Mouse (Mus musculus) intestine, postnatal 0 days (tissue): ENCODE measurements at regions not wholly inside any gene's neighbourhood (a gene's known extent, or its start where the extent isn't known, plus 50 kb on each side); places are given as distances from the start of the nearest gene placed in this dataset.

Experiments
- ATAC-seq: fragments of 200-750 bp; cut with Nextera tagmentation; 2 replicates; pipeline ENCODE4 v1.8.0; 2017; ENCODE audit warnings: mild to moderate bottlenecking, moderate TSS enrichment, moderate library complexity
- H3K27ac ChIP-seq: fragments of 300-500 bp; sonication (generic); 2 replicates; pipeline ENCODE4 v1.5.1; 2014; ENCODE audit warnings: mild to moderate bottlenecking, low read depth, low read length, moderate library complexity
- H3K27me3 ChIP-seq: fragments of 300-500 bp; sonication (generic); replicated peaks from 2 replicates; pipeline ENCODE4 v1.6.1; 2014; ENCODE audit warnings: low read length, mixed read lengths; ENCODE audit not compliant: control insufficient read depth, insufficient read depth
- H3K36me3 ChIP-seq: fragments of 300-500 bp; sonication (generic); 2 replicates; pipeline ENCODE4 v1.6.1; 2014; ENCODE audit warnings: mild to moderate bottlenecking, moderate library complexity; ENCODE audit not compliant: control insufficient read depth, insufficient read depth
- H3K4me1 ChIP-seq: fragments of 300-500 bp; sonication (generic); replicated peaks from 2 replicates; pipeline ENCODE4 v1.6.1; 2014; ENCODE audit warnings: antibody characterized with exemption, low read length, mixed read lengths; ENCODE audit not compliant: control insufficient read depth, insufficient read depth
- H3K4me2 ChIP-seq: fragments of 300-500 bp; sonication (generic); replicated peaks from 2 replicates; pipeline ENCODE4 v1.6.1; 2014; ENCODE audit warnings: low read depth, mild to moderate bottlenecking, moderate library complexity
- H3K4me3 ChIP-seq: fragments of 300-500 bp; sonication (generic); 2 replicates; pipeline ENCODE4 v1.5.1; 2014; ENCODE audit warnings: low read depth, low read length
- H3K9ac ChIP-seq: fragments of 300-500 bp; sonication (generic); 2 replicates; pipeline ENCODE4 v1.6.1; 2014; ENCODE audit warnings: mild to moderate bottlenecking, low read depth, low read length
- H3K9me3 ChIP-seq: fragments of 300-500 bp; sonication (generic); 2 replicates; pipeline ENCODE4 v1.6.1; 2016; ENCODE audit warnings: mixed run types; ENCODE audit not compliant: control insufficient read depth
- CTCF ChIP-seq: sonication (generic); IDR thresholded peaks from 2 replicates; pipeline ENCODE4 v1.5.1; 2016; ENCODE audit warnings: low read depth, mild to moderate bottlenecking, control low read depth, antibody characterized with exemption, moderate library complexity
- WGBS: fragments of 180-500 bp; shearing (Covaris S2); extraction: QIAGEN DNeasy Blood & Tissue Kit; methylation state at CpG from one replicate; pipeline ENCODE4 v1.1.7; 2014; 5-methylcytosine and 5-hydroxymethylcytosine counted together

DNA sequence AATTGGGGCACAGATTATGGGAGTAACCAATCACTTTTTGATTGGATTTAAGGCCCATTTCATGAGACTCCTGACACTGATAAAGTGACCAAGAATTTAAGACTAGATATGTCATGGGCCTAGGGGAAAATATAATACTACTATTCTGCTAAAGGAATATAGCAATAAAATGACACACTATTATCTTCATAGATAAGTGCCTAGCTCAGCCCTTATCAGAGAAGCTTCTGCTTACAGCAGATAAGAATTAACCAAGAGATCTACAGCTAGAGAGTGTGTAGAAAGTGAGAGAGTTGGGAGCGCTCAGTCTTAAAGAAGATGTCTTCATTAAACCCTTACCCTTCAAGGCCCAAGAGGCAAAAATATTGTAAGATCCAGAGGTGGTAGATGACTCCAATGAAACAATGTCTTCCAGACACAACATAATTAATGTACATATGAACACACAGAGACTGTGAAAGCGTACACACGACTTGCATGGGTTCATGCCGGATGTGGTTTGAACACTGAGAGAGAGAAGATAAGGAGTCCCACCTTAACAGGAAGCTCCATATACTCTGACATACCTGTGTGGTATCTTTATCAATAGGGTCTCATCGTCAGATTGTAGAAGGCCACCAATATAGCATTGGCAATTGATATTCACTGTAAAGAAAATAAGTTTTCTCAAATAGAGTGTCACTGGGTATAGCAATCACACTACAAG lies 252.1 kb downstream of the Gsdmc2 start:
- no peaks in the 10 kb centered on the region for H3K36me3 ChIP-seq
- H3K4me1 ChIP-seq = no peaks in the 10 kb centered on the region
- H3K4me3 ChIP-seq = no peak overlapping the region
- no peak for ATAC-seq
- H3K9ac ChIP-seq = no peak overlapping the region
- TF ChIP-seq CTCF = no peak
- no peaks in the 10 kb centered on the region for H3K9me3 ChIP-seq
- no peaks in the 10 kb centered on the region for H3K27me3 ChIP-seq
- WGBS = 91% methylated on average over 5 of the region's 5 CpGs
- no peak overlapping the region for H3K4me2 ChIP-seq
- H3K27ac ChIP-seq = no peak overlapping the region

DNA sequence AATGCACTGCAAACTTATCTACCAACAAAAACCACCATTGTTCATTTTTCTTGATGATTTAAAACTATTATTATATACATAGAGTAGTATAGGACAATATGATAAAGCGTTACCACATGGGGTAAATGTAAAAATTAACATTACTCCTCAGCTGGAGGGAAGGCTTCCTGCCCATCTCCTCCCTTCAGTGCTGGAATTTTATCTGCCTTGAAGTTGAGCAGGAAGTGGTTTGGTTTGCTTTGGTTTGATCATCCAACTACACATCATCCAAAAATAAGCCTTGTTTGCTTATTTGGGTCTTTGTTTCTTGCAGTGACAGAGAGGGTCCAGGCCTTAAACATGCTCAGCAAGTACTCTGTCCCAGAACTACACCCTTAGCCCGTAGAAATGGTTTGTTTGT lies 285.7 kb downstream of the Gsdmc2 start:
- 77% methylated on average over 2 of the region's 2 CpGs for WGBS

DNA sequence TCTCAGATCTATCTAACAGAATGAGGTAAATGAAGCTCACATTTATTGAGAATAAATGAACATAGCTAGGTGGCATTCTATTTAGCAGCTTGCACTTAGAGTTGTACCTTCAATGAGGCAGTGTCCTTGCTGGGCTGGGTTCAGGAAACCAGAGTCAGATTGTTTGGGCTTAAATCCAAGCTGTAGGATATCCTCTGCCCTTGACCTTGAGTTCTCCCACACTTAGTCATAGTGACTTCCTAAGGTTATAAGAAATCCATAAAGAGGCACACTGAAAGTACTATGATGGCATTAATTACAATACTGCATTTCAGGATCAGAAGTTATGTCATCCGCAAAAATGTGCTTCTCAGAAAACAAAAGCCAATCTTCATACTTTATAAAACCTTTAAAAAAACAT lies 286.3 kb downstream of the Gsdmc2 start:
- H3K4me2 ChIP-seq = no peak overlapping the region
- TF ChIP-seq CTCF = no peak
- H3K27ac ChIP-seq = no peak overlapping the region
- no peak overlapping the region for H3K4me3 ChIP-seq
- no peak for ATAC-seq
- H3K9ac ChIP-seq = no peak overlapping the region
- no peaks in the 10 kb centered on the region for H3K9me3 ChIP-seq
- H3K4me1 ChIP-seq = no peaks in the 10 kb centered on the region
- H3K27me3 ChIP-seq = no peaks in the 10 kb centered on the region
- 89% methylated on average over 1 of the region's 1 CpGs for whole genome bisulfite sequencing
- H3K36me3 ChIP-seq = no peaks in the 10 kb centered on the region

More for the DNA sequence above, 285.7 kb downstream of the Gsdmc2 start:
- H3K9me3 ChIP-seq = no peaks in the 10 kb centered on the region
- no peaks in the 10 kb centered on the region for H3K27me3 ChIP-seq
- H3K4me3 ChIP-seq = no peak overlapping the region
- no peak overlapping the region for H3K27ac ChIP-seq
- TF ChIP-seq CTCF = no peak
- H3K4me2 ChIP-seq = no peak overlapping the region
- no peak overlapping the region for H3K9ac ChIP-seq
- ATAC-seq = no peak
- no peaks in the 10 kb centered on the region for H3K36me3 ChIP-seq
- no peaks in the 10 kb centered on the region for H3K4me1 ChIP-seq

DNA sequence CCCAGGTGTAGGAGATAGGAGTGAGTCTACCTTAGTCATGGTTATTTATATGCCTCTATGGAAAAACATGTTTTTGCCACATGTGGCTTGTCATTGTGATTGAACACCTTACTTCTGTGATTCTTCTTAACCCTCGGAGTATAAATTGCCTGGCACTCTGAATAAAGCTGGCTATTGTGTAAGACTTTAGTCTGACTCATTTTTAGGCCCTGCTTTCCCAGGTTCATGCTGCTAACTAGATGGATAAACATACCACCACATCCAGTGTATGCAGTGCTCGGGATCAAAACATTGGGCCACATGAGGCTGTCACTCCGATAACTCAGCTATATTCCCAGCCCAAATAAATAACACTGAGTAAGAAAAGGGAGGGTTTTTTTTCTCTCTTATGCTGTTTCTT lies 287.2 kb downstream of the Gsdmc2 start:
- Histone ChIP-seq H3K9me3 (no peaks in the 10 kb centered on the region), H3K4me1 (no peaks in the 10 kb centered on the region), H3K4me2 (no peak overlapping the region), H3K9ac (no peak overlapping the region), H3K36me3 (no peaks in the 10 kb centered on the region), H3K27ac (no peak overlapping the region), H3K27me3 (no peaks in the 10 kb centered on the region), H3K4me3 (no peak overlapping the region)
- no peak for ATAC-seq
- WGBS = 77% methylated on average over 3 of the region's 3 CpGs
- no peak for TF ChIP-seq CTCF

DNA sequence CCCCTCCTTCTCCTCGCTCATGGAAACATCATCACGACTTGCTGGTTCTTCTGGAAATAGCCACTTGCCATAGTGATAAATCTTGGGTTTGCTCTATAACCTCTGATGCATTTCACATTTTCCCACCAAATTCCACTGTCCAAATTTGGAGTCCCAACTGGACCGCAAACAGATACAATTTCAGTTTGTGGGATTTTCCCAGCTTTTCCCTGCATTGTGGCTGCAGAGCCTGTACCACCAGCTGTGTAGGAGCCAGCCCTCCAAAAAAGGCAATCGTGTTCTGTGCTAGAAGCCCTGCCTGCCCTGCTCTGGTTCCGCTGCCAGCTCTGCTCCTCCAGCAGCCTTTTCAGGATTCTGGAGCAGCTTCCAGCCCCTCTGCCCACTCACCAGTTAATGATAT lies 291.4 kb downstream of the Gsdmc2 start:
- TF ChIP-seq CTCF = no peak
- H3K9ac ChIP-seq = no peak overlapping the region
- no peaks in the 10 kb centered on the region for H3K4me1 ChIP-seq
- H3K4me3 ChIP-seq = no peak overlapping the region
- H3K9me3 ChIP-seq = no peaks in the 10 kb centered on the region
- WGBS = 60% methylated on average over 5 of the region's 5 CpGs
- H3K27ac ChIP-seq = no peak overlapping the region
- no peak overlapping the region for H3K4me2 ChIP-seq
- H3K27me3 ChIP-seq = no peaks in the 10 kb centered on the region
- no peaks in the 10 kb centered on the region for H3K36me3 ChIP-seq
- no peak for ATAC-seq

DNA sequence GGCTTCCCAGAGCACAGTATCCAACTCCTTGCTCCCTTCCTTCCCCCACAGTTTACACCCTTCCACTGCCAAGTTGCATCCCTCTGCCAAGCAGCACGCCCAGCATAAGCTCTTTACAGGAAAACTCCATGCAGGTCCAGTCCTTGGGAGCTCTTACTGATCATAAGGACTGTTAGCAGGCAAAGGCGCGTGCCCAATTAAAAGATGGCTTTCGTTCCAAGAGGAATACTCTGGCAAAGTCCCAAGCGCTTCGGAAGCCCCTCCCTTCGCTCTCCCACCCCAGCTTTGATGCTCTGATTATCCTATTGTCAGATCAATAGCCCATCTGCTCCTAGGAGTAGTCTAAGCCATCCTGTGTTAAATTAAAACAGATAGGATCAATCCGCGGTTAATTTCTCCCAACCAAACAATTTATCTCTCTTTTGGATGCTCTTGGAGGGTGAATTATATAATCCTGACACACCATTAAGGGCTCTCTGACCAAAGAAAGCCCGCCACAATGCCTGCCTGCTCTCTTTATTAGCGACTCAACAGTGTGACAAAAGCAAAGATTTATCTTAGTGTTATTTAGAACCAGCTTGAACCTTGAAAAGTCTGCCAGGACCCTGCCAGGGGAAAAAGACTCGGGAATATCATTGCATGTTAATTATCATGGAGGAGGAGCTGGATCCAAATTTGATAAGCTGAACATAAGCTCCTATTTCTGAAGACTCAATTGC lies 312.5 kb downstream of the Gsdmc2 start:
- no peak for TF ChIP-seq CTCF
- Histone ChIP-seq H3K27me3 (no peaks in the 10 kb centered on the region), H3K4me2 (no peak overlapping the region), H3K27ac (no peak overlapping the region), H3K9ac (no peak overlapping the region), H3K9me3 (no peaks in the 10 kb centered on the region), H3K4me3 (no peak overlapping the region), H3K36me3 (no peaks in the 10 kb centered on the region), H3K4me1 (no peaks in the 10 kb centered on the region)
- ATAC-seq = no peak
- WGBS = 69% methylated on average over 12 of the region's 12 CpGs
